Mouse (Mus musculus) bone marrow, adult 2 months (tissue): ENCODE data around the gene Slc6a12. TPM values are rescaled to one million over a fixed set of nuclear protein-coding genes. Genes with fewer than 3 reads are reported as not detected.

Experiments used
- H3K27ac ChIP-seq: fragments of 200-500 bp; 2 replicates; pipeline ENCODE4 v1.5.1; 2012; ENCODE audit warnings: low read depth, mild to moderate bottlenecking, control low read depth, inconsistent platforms, low read length; ENCODE audit not compliant: control insufficient read depth, poor library complexity, insufficient read depth
- H3K4me1 ChIP-seq: fragments of 200-500 bp; 2 replicates; pipeline ENCODE4 v1.6.1; 2011; ENCODE audit warnings: low read length; ENCODE audit not compliant: control insufficient read depth, insufficient read depth
- H3K4me3 ChIP-seq: fragments of 200-500 bp; replicated peaks from 2 replicates; pipeline ENCODE3; 2011; ENCODE audit warnings: mild to moderate bottlenecking, low read depth, low read length, control low read depth; ENCODE audit not compliant: control insufficient read depth
- CTCF ChIP-seq: fragments of 200-500 bp; IDR thresholded peaks from 2 replicates; pipeline ENCODE4 v1.5.1; 2011; ENCODE audit warnings: low read length, control low read depth; ENCODE audit not compliant: control insufficient read depth, insufficient read depth
- POLR2A ChIP-seq: fragments of 200-500 bp; IDR thresholded peaks from 2 replicates; pipeline ENCODE4 v1.6.1; 2011; ENCODE audit warnings: low read depth, mild to moderate bottlenecking, control low read depth, low read length, borderline replicate concordance; ENCODE audit not compliant: control insufficient read depth
- WGBS: fragments of 180-500 bp; shearing (Covaris S2); methylation state at CpG from one replicate; pipeline ENCODE4 v1.1.7; 2018; 5-methylcytosine and 5-hydroxymethylcytosine counted together
- polyA plus RNA-seq: library from polyadenylated mRNA; stranded (reverse); fragments of >200 nt; gene quantifications from 2 replicates; pipeline ENCODE4 v1.2.4, GENCODE M21; 2011; ENCODE audit warnings: low replicate concordance; ENCODE audit not compliant: missing spikeins, insufficient read depth, insufficient read length

Slc6a12 gene
- polyA plus RNA-seq: 4.5 and 6.3 TPM in 2 replicates

DNA sequence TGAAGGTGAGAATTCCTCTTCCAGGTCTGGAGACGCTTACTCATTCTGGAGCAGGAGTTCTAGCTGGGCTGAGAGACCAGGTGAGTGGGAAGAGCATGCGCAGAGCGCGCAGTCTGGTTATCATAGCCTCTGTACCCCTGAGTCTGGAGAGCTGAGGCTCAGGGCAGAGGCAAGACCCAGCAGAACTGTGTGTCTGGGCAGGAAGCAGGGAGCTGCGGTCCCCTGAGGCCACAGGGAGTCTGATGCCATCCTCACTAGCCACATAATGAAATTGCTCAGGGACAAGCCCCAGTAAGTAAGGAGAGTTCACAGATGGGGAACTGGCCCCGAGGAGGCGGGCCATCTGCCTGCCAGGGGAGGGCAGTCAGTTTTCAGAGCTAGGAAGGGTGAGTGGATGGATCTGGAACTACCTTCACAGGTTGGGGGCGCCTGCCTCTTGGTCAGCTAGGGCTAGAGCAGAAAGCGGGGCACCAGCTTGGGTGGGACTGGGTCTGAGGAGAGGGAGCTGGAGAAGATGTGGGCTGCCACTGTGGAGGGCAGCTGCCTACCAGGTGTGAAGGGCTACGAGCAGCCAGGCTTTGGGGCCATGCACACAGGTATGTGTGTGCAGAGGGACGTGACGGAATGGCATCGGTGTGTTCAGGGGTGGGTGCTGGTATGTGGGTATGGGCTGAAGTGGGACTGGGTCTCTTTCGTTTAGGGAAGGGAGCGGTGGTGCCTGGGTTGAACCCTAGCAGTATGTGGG lies at the start of gene Slc6a12:
Slc6a12 (plus strand) TSS at position 51 of the 745 bp plus-strand sequence.
- TF ChIP-seq CTCF (no peak), POLR2A (0 out of 2 replicates have a peak, but pooled peaks have one; percentile 16)
- H3K27ac ChIP-seq: peak within 1 kb of the TSS; percentile 82
- peak within 1 kb of the TSS; percentile 61 for H3K4me3 ChIP-seq
- 58% methylated on average over 15 of the region's 15 CpGs for WGBS
- peaks cover 4% of the 10 kb centered on the region for H3K4me1 ChIP-seq

DNA sequence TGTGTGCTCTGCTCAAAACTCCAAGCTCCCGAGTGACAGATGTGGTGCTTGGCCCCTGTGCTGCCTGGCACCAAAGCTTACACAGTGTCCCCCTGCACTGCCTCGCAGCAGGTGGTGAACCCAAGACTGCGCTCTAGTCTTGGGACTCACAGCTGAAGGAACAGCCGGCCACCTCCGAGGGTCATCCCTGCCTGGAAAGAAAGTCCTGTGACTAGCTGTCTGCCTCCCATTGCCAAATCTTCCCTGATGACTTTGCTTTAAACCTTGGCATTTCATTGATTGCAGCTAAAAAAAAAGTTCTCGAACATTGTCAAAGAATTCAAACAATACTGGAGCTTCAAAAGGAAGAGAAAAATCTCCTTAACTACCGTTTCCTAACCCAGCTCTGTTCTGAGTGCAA lies 43.6 kb upstream of the Slc6a12 start:
- no peak overlapping the region for H3K4me3 ChIP-seq
- WGBS: 67% methylated on average over 7 of the region's 7 CpGs
- no peak overlapping the region for H3K27ac ChIP-seq
- no peaks in the 10 kb centered on the region for H3K4me1 ChIP-seq
- TF ChIP-seq CTCF: no peak
- TF ChIP-seq POLR2A: no peak

DNA sequence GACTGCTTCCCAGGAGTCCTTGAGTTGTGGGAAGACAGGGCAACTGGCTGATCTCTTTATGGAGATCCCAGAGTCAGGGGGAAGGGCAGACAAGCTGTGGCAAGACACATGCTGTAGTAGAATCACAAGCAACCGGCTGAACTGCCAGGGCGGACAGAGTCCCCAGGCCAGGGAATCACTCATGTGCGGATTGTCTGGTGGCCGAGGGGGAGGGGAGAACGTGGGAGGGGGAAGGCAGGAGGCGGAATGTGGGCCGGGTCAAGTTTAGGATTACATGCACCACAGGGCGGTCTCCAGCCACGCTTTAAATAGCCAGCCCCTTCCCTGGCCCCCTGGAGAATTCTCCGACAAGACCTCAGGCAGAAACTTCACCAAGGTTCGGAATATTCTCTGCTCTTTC lies 42.9 kb upstream of the Slc6a12 start, which contains the start of gene Slc6a13:
Slc6a13 (plus strand) TSS at position 274 of the 400 bp plus-strand sequence.
- TF ChIP-seq POLR2A: no peak
- TF ChIP-seq CTCF: no peak
- Histone ChIP-seq H3K4me1 (no peaks in the 10 kb centered on the region), H3K4me3 (no peak within 1 kb of the TSS), H3K27ac (no peak within 1 kb of the TSS)
- WGBS: 35% methylated on average over 11 of the region's 11 CpGs

DNA sequence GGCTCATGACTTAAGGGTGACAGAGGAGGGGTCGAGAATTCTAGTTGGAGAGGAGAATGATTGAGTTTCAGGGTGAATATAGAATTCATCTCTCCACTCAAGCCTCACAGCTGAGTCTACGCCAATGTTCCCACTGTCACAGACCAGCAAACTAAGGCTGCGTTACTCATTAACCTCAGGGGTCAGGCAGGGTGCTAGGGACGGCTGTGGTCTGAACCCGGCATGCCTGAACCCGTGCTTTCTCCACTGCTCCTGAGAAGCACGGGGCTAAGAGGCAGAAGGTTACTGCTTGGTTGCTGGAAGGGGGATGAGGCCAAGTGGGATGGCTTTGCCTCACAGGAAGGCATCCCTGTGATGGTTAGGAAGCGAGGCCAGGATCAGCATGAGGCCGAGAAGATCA lies 42.4 kb upstream of the Slc6a12 start:
- Histone ChIP-seq H3K4me1 (no peaks in the 10 kb centered on the region), H3K4me3 (no peak overlapping the region), H3K27ac (no peak overlapping the region)
- TF ChIP-seq POLR2A (no peak), CTCF (no peak)
- 68% methylated on average over 9 of the region's 9 CpGs for WGBS

DNA sequence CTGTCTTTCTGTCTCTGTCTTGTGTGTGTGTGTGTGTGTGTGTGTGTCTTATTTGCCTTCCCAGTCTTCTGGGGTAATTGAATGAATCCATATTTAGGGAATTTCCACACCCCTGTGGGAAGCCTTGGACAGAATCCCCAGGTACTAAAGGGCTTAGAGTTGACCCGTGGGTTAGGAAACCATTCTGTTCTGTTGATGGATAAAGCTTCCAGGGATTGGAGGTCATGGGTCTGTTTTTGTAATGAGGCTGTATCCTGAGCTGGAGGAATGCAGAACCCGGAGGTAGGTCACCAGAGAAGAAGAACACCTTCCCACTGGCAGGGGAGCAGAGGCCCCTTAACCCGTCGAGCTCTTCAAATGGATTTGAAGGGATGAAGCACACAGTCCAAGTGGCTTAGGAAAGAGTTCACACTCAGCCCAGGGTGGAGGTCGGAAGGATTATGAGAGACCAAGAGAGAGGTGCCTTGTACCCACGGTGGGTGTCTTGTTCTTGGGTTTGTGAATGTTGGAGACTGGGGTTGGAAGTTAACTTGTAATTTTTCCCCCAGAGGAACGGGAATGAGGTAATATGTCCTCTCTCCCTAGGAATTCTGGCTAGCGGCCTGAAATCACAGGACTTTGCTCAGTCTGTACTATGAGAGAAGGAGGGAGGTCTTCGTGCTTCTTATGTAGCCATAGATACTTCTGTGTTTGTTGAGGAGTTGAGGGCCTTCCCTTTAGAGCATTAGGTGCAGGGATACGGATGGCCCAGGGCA lies 39.2 kb upstream of the Slc6a12 start:
- WGBS: 74% methylated on average over 10 of the region's 10 CpGs
- Histone ChIP-seq H3K27ac (no peak overlapping the region), H3K4me1 (no peaks in the 10 kb centered on the region), H3K4me3 (no peak overlapping the region)
- TF ChIP-seq CTCF (no peak), POLR2A (no peak)

DNA sequence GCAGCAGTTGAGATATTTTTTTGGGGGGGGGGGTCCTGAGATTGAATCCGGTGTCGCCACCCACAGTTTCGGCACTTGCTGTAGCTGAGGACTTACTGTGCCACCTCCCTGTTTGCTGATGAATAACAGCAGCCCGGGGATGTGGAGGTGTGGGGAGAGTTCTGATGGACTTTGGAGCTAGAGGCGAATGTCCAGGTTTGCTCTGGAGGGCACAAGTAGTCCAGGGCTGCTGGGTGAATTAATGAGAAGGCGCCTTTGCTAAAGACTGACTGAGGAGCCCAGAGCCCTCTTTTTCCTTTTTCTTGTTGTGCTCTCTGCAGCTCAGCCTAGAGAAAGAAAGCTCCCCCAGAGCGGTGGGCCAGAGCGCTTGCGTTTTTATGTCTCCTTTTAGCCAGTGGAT lies 38.2 kb upstream of the Slc6a12 start:
- WGBS: 76% methylated on average over 9 of the region's 9 CpGs
- H3K27ac ChIP-seq: no peak overlapping the region

DNA sequence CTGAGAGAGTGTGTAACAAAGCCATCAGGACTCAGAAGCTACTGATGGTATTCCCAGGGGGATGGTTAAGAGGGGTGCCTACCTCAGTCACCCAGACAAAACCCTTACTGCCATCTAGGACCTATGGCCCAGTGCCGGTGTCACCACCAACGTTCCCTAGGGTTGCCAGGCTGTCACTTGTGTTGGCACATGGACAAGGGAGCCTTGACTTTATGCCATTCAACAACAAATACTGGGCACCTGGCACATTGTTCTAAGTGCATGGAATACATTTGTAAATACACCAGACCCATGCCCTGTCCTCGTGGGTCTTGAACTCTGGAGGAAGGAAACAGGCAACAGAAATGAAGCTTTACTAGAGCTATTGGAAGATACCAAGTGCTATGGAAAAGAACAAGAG lies 37.3 kb upstream of the Slc6a12 start:
- WGBS: 74% methylated on average over 3 of the region's 3 CpGs
- H3K27ac ChIP-seq: no peak overlapping the region
- no peak for TF ChIP-seq POLR2A
- no peak for TF ChIP-seq CTCF

More for the DNA sequence above, 38.2 kb upstream of the Slc6a12 start:
- TF ChIP-seq CTCF: no peak
- no peak for TF ChIP-seq POLR2A
- Histone ChIP-seq H3K4me1 (no peaks in the 10 kb centered on the region), H3K4me3 (no peak overlapping the region)

DNA sequence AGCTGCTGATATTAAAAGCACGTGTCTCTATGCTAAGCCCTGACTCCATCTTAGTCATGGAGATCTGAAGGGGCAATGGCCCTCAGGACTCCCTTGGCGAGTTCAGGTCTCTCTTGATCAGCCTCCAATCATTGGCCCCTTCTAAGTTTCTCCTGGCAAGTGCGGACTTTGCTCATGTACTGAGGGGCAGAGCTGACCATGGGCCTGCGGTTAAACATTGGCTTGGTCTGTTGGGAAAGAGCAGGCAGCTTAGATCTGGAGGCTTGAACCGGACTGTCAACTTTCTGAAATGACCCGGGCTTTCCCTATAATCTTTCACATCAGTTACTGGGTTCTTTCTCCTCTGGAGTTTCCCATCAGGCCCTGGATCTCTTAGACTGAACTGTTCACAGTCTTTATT lies 31.9 kb upstream of the Slc6a12 start:
- WGBS: 78% methylated on average over 6 of the region's 6 CpGs
- H3K4me1 ChIP-seq: no peaks in the 10 kb centered on the region
- H3K4me3 ChIP-seq: no peak overlapping the region
- TF ChIP-seq CTCF (no peak), POLR2A (no peak)
- H3K27ac ChIP-seq: no peak overlapping the region

More for the DNA sequence above, 37.3 kb upstream of the Slc6a12 start:
- no peaks in the 10 kb centered on the region for H3K4me1 ChIP-seq
- H3K4me3 ChIP-seq: no peak overlapping the region

DNA sequence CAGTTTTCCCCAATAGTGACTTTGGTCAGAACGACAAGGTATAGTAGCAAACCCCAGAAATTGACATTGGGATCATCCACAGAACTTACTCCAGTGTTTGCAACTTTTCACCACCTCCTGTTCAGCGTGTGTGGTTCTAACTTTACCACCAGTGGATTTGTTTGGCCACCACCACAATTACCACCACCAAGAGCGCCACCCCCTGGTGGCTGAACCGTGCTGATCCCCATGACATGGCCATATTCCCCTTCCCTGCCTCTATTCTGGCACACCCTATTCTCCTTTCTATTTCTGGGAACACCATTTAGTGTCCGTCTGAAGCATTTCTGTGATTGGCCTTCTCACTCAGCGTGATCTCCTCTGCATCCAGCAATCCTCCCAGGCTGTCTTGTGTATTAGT lies 23.8 kb upstream of the Slc6a12 start:
- H3K4me1 ChIP-seq: no peaks in the 10 kb centered on the region
- TF ChIP-seq CTCF (peak; percentile 21; the same call in 1 of the 2 replicates), POLR2A (no peak)
- no peak overlapping the region for H3K4me3 ChIP-seq
- WGBS: 59% methylated on average over 6 of the region's 6 CpGs
- H3K27ac ChIP-seq: no peak overlapping the region
